Mouse (Mus musculus) neural tube, embryonic 15.5 days (tissue): ENCODE results near the gene Mybl2. TPM values are rescaled to one million over a fixed set of nuclear protein-coding genes. Genes with fewer than 3 reads are reported as not detected.

Experiments used
- ATAC-seq: fragments of 200-750 bp; cut with Nextera tagmentation; 2 replicates; pipeline ENCODE4 v1.8.0; 2017; ENCODE audit warnings: mild to moderate bottlenecking, moderate TSS enrichment, moderate library complexity; ENCODE audit not compliant: low FRiP score
- H3K27ac ChIP-seq: fragments of 300-500 bp; sonication (generic); replicated peaks from 2 replicates; pipeline ENCODE4 v1.5.1; 2015; ENCODE audit warnings: mild to moderate bottlenecking, inconsistent platforms
- H3K27me3 ChIP-seq: fragments of 300-500 bp; sonication (generic); replicated peaks from 2 replicates; pipeline ENCODE4 v1.6.1; 2015; ENCODE audit warnings: inconsistent platforms
- H3K36me3 ChIP-seq: fragments of 300-500 bp; sonication (generic); 2 replicates; pipeline ENCODE4 v1.6.1; 2015; ENCODE audit warnings: inconsistent platforms
- H3K4me1 ChIP-seq: fragments of 300-500 bp; sonication (generic); 2 replicates; pipeline ENCODE4 v1.6.1; 2015; ENCODE audit warnings: inconsistent platforms
- H3K4me2 ChIP-seq: fragments of 300-500 bp; sonication (generic); 2 replicates; pipeline ENCODE4 v1.6.1; 2015; ENCODE audit warnings: inconsistent platforms, mild to moderate bottlenecking, moderate library complexity
- H3K4me3 ChIP-seq: fragments of 300-500 bp; sonication (generic); replicated peaks from 2 replicates; pipeline ENCODE4 v1.5.1; 2015; ENCODE audit warnings: mild to moderate bottlenecking, inconsistent platforms
- H3K9ac ChIP-seq: fragments of 300-500 bp; sonication (generic); replicated peaks from 2 replicates; pipeline ENCODE4 v1.6.1; 2015; ENCODE audit warnings: mild to moderate bottlenecking, inconsistent platforms
- H3K9me3 ChIP-seq: fragments of 300-500 bp; sonication (generic); replicated peaks from 2 replicates; pipeline ENCODE4 v1.6.1; 2016; ENCODE audit warnings: inconsistent platforms
- WGBS: fragments of 180-500 bp; shearing (Covaris S2); methylation state at CpG from one replicate; pipeline ENCODE4 v1.1.7; 2015; ENCODE audit warnings: mixed read lengths; 5-methylcytosine and 5-hydroxymethylcytosine counted together
- polyA plus RNA-seq: library from polyadenylated mRNA; unstranded; fragments of >200 nt; fragmentation: Nextera tagmentation; extraction: Ambion mirVana; gene quantifications from 2 replicates; pipeline ENCODE4 v1.2.1, GENCODE M21; 2015

Mybl2 gene
- polyA plus RNA-seq = 2.8 and 9.3 TPM in 2 replicates

DNA sequence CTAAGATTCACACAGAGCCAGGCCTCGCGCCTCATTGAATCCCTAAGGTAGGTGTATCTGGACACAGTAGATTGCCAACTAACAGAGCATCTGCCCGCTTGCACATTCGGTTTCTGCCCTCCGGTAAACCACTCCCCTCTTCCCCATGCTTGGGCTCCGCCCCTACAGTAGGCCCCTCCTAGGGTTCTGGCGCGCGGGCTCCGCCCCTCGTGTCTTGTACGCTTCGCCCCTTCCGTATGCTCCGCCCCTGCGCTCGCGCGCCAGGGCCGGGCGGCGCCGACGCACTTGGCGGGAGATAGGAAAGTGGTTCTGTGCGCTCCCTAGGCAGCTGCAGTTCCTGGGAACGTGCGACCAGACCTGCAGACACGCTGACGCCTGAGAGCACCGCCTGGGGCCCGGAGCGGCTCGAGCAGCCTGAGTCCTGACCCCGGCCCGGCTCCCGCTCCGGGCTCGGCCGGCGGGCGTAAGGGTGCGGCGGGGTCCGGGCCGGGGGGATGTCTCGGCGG, at the start of gene Mybl2:
Gene Mybl2 (plus strand): TSS at position 353 of the 506 bp plus-strand sequence.
- H3K4me2 ChIP-seq = peak within 1 kb of the TSS; percentile 100
- H3K4me1 ChIP-seq = peaks cover 19% of the 10 kb centered on the region
- H3K27me3 ChIP-seq = peaks cover 15% of the 10 kb centered on the region
- H3K4me3 ChIP-seq = peak within 1 kb of the TSS; percentile 61
- H3K27ac ChIP-seq = no peak within 1 kb of the TSS
- no peaks in the 10 kb centered on the region for H3K36me3 ChIP-seq
- ATAC-seq = peak; percentile 99
- under 1% methylated on average over 48 of the region's 48 CpGs for WGBS
- peak within 1 kb of the TSS; percentile 32; the same call in 1 of the 2 replicates for H3K9ac ChIP-seq
- H3K9me3 ChIP-seq = no peaks in the 10 kb centered on the region

DNA sequence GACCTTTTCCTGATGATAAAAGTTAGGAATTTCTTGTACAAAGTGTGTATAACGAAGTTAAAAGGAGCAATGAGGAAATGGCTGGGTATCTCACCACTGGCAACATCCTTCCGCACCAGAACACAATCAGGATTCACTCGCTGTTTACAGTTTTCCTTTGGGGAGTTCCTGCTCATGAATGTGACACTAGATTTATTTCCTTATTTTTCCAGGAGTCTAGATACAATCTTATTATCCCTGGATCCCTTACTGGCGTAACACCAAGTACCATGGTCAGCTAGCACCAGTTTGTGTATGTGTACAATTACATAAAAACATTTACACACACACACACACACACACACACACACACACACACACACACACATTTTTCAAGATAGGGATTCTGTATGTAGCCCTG, 47.2 kb upstream of the Mybl2 start:
- WGBS = 80% methylated on average over 4 of the region's 4 CpGs
- Histone ChIP-seq H3K27ac (no peak overlapping the region), H3K9me3 (no peaks in the 10 kb centered on the region), H3K9ac (no peak overlapping the region), H3K27me3 (peaks cover 3% of the 10 kb centered on the region; the same call in 1 of the 2 replicates), H3K4me2 (no peak overlapping the region), H3K4me1 (no peaks in the 10 kb centered on the region), H3K36me3 (no peaks in the 10 kb centered on the region), H3K4me3 (no peak overlapping the region)
- ATAC-seq = no peak

DNA sequence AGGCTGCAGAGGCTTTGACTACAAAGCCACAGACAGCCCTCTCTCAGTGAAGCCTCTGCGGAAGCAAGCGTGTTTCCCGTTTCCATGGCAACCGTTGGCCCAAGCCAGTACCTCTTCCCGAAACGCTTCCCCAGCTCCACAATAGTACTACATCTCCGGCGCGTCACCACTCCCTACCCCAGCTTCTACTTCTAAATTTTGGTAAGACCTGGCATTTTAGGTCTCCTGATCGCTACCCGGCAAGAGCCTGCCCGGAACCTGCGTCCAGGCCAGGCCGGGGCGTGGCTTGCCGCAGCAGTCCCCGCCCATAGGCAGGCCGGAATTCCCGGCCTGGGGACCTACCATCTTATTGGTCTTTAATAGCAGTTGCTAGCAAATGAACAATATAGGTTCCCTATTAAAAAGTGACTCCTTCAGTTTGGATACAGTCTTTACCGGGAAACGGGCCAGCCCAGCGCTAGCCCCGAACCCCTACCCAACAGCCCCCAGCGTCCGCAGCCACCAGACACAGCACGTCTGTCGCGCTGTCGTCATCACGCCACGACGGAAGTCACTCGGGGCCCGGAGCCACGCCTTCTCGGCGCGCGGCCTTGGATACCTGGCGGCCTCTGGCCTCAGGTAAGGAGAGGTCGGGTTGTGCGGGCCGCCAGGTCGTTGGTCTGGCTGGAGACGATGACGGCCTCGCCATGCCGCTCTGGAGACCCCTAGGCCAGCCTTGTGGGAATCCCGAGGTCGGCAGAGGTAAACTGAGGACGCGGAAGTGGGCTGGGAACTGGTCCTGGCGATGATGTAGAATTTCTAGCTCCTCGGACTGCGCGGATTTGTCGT, 37.4 kb upstream of the Mybl2 start, which contains the start of gene Ift52:
Gene Ift52 (plus strand): TSS at position 439 of the 828 bp plus-strand sequence.
- Histone ChIP-seq H3K4me2 (peak within 1 kb of the TSS; percentile 68), H3K9me3 (no peaks in the 10 kb centered on the region), H3K27me3 (peaks cover 4% of the 10 kb centered on the region; the same call in 1 of the 2 replicates), H3K4me1 (peaks cover 16% of the 10 kb centered on the region), H3K36me3 (no peaks in the 10 kb centered on the region), H3K27ac (peak within 1 kb of the TSS; percentile 86), H3K4me3 (peak within 1 kb of the TSS; percentile 97), H3K9ac (peak within 1 kb of the TSS; percentile 85)
- peak; percentile 95 for ATAC-seq
- 1% methylated on average over 57 of the region's 57 CpGs for WGBS

DNA sequence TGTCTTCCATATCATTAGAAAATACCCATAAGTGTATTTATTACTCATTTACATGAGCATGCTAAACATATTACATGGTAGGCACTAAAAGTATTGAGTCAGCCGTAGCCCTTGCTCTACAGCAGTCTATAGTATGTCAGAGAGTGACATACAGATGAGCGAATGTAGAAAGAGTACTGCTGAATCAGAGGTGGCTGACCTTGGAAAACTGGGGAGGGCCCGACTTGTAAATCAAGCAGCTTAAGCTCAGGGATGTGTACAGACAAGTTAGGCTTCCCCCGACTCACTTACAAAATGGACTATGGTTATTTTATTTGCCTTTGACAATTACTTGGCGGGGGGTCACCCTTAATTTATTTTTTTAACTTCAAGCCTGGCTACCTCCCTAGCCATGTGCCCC, 23.2 kb upstream of the Mybl2 start:
- 89% methylated on average over 5 of the region's 5 CpGs for WGBS
- Histone ChIP-seq H3K27me3 (no peaks in the 10 kb centered on the region), H3K4me2 (no peak overlapping the region), H3K4me3 (no peak overlapping the region), H3K9me3 (no peaks in the 10 kb centered on the region), H3K36me3 (peaks cover 84% of the 10 kb centered on the region), H3K9ac (no peak overlapping the region), H3K27ac (no peak overlapping the region), H3K4me1 (no peaks in the 10 kb centered on the region)
- no peak for ATAC-seq

DNA sequence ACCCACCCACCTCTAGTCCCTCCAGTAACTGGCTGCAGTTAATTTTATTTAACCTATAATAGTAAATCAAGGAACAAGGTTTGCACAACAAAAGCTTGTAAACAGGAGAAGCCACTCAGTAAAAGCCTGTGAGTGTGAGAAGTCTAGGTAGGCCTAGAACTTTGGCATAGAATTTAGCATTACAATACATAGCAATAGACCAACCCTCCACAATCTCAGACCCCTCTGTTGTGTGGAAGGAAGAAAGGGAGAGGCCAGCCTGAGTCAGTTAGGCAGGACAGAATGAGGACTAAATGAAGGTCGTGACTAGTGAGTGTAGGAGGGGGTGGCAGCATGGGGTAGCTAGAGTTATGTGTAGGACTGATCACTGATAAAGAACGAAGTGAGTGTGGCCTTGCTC, 22.7 kb upstream of the Mybl2 start:
- ATAC-seq = no peak
- H3K36me3 ChIP-seq = peaks cover 84% of the 10 kb centered on the region
- H3K27me3 ChIP-seq = no peaks in the 10 kb centered on the region
- H3K4me2 ChIP-seq = no peak overlapping the region
- H3K4me1 ChIP-seq = no peaks in the 10 kb centered on the region
- 72% methylated on average over 2 of the region's 2 CpGs for WGBS
- no peak overlapping the region for H3K4me3 ChIP-seq
- no peak overlapping the region for H3K9ac ChIP-seq
- no peak overlapping the region for H3K27ac ChIP-seq
- H3K9me3 ChIP-seq = no peaks in the 10 kb centered on the region

DNA sequence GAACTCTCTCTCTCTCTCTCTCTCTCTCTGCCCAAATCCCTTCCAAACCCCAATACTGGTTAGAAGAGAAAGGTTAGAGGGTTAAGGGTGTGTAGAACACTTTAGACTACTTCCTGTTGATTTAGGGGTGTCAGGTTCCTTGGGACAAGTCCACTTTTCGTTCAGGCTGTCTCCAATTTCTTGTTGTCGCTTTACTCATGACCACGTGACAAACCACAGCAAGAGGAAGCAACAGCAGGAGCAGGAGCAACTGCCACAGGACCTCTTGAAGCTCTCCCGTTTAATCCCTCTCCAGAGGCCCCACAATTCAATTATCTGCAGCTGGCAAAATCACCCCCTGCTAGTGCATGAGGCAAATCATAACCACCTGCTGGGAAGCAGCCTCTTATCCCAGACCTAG, 21.9 kb upstream of the Mybl2 start:
- H3K4me1 ChIP-seq = no peaks in the 10 kb centered on the region
- no peak for ATAC-seq
- 66% methylated on average over 4 of the region's 4 CpGs for WGBS
- no peaks in the 10 kb centered on the region for H3K9me3 ChIP-seq
- H3K9ac ChIP-seq = no peak overlapping the region
- no peak overlapping the region for H3K4me3 ChIP-seq
- H3K36me3 ChIP-seq = peaks cover 84% of the 10 kb centered on the region
- H3K4me2 ChIP-seq = no peak overlapping the region
- no peaks in the 10 kb centered on the region for H3K27me3 ChIP-seq
- H3K27ac ChIP-seq = no peak overlapping the region

DNA sequence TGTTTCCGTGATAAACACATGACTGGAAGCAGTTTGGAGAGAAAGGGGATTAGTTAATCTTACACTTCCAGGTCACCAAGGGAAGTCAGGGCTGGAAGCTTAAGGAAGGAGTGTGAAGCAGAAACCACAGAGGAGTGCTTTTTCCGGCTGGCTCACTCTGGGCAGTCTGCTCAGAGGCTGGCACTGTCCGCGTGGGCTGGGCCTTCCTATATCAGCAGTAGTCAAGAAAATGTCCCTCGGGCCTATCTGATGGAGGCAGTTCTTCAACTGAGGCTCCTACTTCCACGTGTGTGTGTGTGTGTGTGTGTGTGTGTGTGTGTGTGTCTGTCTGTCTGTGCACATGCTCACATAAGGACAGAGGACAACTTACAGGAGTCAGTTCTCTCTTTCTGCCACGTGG, 14.5 kb upstream of the Mybl2 start:
- Histone ChIP-seq H3K4me2 (no peak overlapping the region), H3K9me3 (no peaks in the 10 kb centered on the region), H3K4me1 (no peaks in the 10 kb centered on the region), H3K27ac (no peak overlapping the region), H3K36me3 (peaks cover 85% of the 10 kb centered on the region), H3K9ac (no peak overlapping the region), H3K4me3 (no peak overlapping the region), H3K27me3 (no peaks in the 10 kb centered on the region)
- no peak for ATAC-seq
- WGBS = 93% methylated on average over 7 of the region's 7 CpGs

DNA sequence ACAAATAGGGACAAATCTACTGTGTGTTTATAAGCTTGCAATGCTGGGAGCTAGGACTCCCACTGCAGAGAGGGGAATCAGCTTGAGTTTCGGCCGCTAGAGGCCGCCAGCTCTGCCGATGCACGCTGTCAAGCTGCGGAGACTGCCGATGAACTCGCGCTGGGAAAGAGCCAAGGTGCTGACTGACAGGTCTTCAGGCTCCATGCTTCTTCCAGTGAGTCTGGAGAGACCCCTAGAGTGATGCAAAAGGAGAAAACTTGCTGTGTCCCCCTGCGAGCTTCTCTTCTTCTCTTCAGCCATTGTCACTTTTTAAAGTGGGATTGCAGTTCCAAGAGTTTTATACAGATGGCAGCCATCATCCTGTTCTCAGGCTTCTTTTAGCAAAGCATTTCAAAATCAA, 6.4 kb upstream of the Mybl2 start:
- Histone ChIP-seq H3K27ac (no peak overlapping the region), H3K4me1 (peaks cover 2% of the 10 kb centered on the region; the same call in 1 of the 2 replicates), H3K9ac (0 out of 2 replicates have a peak overlapping the region, but pooled peaks have one; percentile 30), H3K9me3 (no peaks in the 10 kb centered on the region), H3K36me3 (peaks cover 38% of the 10 kb centered on the region), H3K4me2 (peak overlapping the region; percentile 63), H3K27me3 (no peaks in the 10 kb centered on the region), H3K4me3 (peak overlapping the region; percentile 33)
- peak; percentile 63; the same call in 1 of the 2 replicates for ATAC-seq
- 4% methylated on average over 10 of the region's 10 CpGs for WGBS

DNA sequence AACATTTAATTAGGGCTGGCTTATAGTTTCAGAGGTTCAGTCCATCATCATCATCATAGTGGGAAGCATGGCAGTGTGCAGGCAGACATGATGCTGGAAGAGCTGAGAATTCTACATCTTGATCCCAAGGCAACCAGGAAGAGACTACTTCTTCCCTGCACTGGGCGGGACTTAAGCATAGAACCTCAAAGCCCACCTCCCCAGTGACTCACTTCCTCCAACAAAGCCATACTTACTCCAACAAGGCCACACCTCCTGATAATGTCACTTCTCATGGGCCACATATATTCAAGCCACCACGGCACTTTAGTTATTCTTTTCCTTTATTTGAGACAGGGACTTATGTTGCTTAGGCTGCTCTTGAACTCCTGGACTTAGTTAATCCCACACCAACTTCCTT, 5.4 kb upstream of the Mybl2 start:
- H3K27ac ChIP-seq = no peak overlapping the region
- H3K9ac ChIP-seq = no peak overlapping the region
- H3K4me1 ChIP-seq = peaks cover 9% of the 10 kb centered on the region
- no peak overlapping the region for H3K4me3 ChIP-seq
- H3K4me2 ChIP-seq = no peak overlapping the region
- WGBS = 93% methylated on average over 2 of the region's 2 CpGs
- H3K36me3 ChIP-seq = peaks cover 29% of the 10 kb centered on the region
- no peak for ATAC-seq
- no peaks in the 10 kb centered on the region for H3K9me3 ChIP-seq
- H3K27me3 ChIP-seq = no peaks in the 10 kb centered on the region

DNA sequence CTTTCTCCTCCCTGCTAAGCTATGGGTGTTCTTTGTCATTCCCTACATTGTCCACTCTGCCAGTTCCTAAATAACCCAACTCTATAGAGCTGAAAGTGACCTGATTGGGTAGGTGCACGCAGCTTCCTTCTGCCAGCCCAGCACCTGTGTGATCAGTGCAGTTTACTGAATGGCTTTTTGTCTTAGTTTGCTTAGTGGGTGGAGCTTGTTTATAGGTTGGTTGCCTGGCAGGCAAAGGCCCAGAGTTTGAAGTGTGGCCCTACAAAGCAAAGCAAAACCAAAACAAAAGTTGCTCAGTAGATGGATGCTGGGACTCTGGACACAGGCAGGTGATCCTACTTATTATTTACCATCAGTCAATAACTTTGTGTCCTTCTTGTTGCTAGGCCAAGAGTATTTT, 2.8 kb upstream of the Mybl2 start:
- H3K9ac ChIP-seq = no peak overlapping the region
- no peak overlapping the region for H3K4me3 ChIP-seq
- WGBS = 73% methylated on average over 1 of the region's 1 CpGs
- H3K4me1 ChIP-seq = peaks cover 21% of the 10 kb centered on the region
- no peak for ATAC-seq
- peaks cover 15% of the 10 kb centered on the region for H3K27me3 ChIP-seq
- H3K4me2 ChIP-seq = no peak overlapping the region
- peaks cover 8% of the 10 kb centered on the region; the same call in 1 of the 2 replicates for H3K36me3 ChIP-seq
- no peaks in the 10 kb centered on the region for H3K9me3 ChIP-seq
- no peak overlapping the region for H3K27ac ChIP-seq

DNA sequence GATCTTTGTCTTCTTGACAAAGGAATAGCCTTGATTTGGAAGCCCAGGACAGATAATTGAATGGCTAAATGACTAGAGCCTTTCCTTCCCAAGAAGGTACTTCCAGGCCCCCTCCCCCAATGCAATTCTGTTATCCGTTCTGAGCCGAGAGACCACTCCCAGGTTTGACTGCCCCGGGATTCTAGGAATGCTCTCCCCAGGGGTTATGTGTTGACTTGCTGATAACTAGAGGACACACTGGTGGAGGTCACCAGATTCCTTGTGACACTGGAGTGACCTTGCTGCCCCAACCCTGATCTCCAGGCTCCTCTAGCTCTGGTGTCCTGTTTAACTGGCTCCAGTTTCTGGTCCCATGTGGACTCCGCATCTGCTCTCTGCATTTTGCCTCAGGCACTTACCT, 2.4 kb upstream of the Mybl2 start:
- Histone ChIP-seq H3K9ac (no peak overlapping the region), H3K4me2 (no peak overlapping the region), H3K9me3 (no peaks in the 10 kb centered on the region), H3K4me1 (peaks cover 21% of the 10 kb centered on the region), H3K4me3 (no peak overlapping the region), H3K27me3 (peaks cover 15% of the 10 kb centered on the region), H3K27ac (no peak overlapping the region), H3K36me3 (peaks cover 4% of the 10 kb centered on the region; the same call in 1 of the 2 replicates)
- no peak for ATAC-seq
- WGBS = 41% methylated on average over 4 of the region's 4 CpGs

DNA sequence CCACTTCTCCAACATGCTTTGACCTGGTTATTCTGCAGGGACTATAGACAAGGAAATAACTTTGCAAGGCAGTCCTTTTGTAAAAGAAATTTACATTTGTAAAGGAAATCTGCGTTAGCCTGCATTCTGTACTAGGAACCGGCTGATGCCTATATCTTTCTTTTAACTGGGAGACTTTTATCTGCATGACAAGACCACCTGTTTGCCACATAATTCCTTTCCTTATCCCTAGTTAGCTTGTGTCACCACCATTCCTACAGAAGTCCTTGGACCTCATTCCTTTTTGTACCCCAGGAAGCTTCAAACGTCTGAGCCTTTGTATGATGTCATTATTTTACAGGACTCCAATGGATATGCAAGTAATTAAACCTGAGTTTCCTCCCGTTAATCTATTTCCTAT, 1.7 kb upstream of the Mybl2 start:
- WGBS = 53% methylated on average over 4 of the region's 4 CpGs
- H3K36me3 ChIP-seq = no peaks in the 10 kb centered on the region
- H3K27me3 ChIP-seq = peaks cover 15% of the 10 kb centered on the region
- H3K9me3 ChIP-seq = no peaks in the 10 kb centered on the region
- H3K27ac ChIP-seq = no peak overlapping the region
- ATAC-seq = no peak
- no peak overlapping the region for H3K4me3 ChIP-seq
- H3K9ac ChIP-seq = no peak overlapping the region
- peaks cover 21% of the 10 kb centered on the region for H3K4me1 ChIP-seq
- no peak overlapping the region for H3K4me2 ChIP-seq
